Mouse (Mus musculus) cerebral cortex, adult 2 months (tissue): Measurements from ENCODE around the gene Ppip5k2.

Experiments used
- WGBS: fragments of 180-500 bp; shearing (Covaris S2); methylation state at CpG from one replicate; pipeline ENCODE4 v1.1.7; 2018; 5-methylcytosine and 5-hydroxymethylcytosine counted together

Gene Ppip5k2

GRCm38 (mm10) chr1:97769904-97770753 lies at the start of gene Ppip5k2, which contains the start of gene Gin1:
Gene Ppip5k2, minus strand, starts transcription at chr1:97770411.
Gene Gin1, plus strand, starts transcription at chr1:97770172.
- under 1% methylated on average over 66 of the region's 66 CpGs for WGBS

- 15% methylated on average over 2 of the region's 2 CpGs for WGBS
Observed at GRCm38 (mm10) chr1:97809255-97809912, 39.2 kb upstream of the Ppip5k2 start.

GRCm38 (mm10) chr1:97802207-97802902 lies 32.1 kb upstream of the Ppip5k2 start:
- WGBS, result 23% methylated on average over 4 of the region's 4 CpGs

- 85% methylated on average over 9 of the region's 9 CpGs for WGBS
Observed at GRCm38 (mm10) chr1:97795936-97796335, 25.7 kb upstream of the Ppip5k2 start.

GRCm38 (mm10) chr1:97794110-97794509 lies 23.9 kb upstream of the Ppip5k2 start:
- 95% methylated on average over 3 of the region's 3 CpGs for WGBS

- WGBS, result 89% methylated on average over 2 of the region's 2 CpGs
Observed at GRCm38 (mm10) chr1:97788490-97788889, 18.3 kb upstream of the Ppip5k2 start.

GRCm38 (mm10) chr1:97787674-97788073 lies 17.5 kb upstream of the Ppip5k2 start:
- 70% methylated on average over 3 of the region's 3 CpGs for whole genome bisulfite sequencing

- WGBS, result 90% methylated on average over 11 of the region's 11 CpGs
Observed at GRCm38 (mm10) chr1:97785685-97786393, 15.6 kb upstream of the Ppip5k2 start.

GRCm38 (mm10) chr1:97784928-97785327 lies 14.7 kb upstream of the Ppip5k2 start:
- WGBS, result 66% methylated on average over 7 of the region's 7 CpGs

GRCm38 (mm10) chr1:97781674-97782073 lies 11.5 kb upstream of the Ppip5k2 start:
- WGBS, result 90% methylated on average over 7 of the region's 7 CpGs

GRCm38 (mm10) chr1:97773973-97774372 lies 3.8 kb upstream of the Ppip5k2 start:
- WGBS, result 95% methylated on average over 2 of the region's 2 CpGs

- 88% methylated on average over 6 of the region's 6 CpGs for WGBS
Observed at GRCm38 (mm10) chr1:97773362-97773761, 3.2 kb upstream of the Ppip5k2 start.

GRCm38 (mm10) chr1:97771727-97772126 lies 1.5 kb upstream of the Ppip5k2 start:
- WGBS, result 89% methylated on average over 5 of the region's 5 CpGs

GRCm38 (mm10) chr1:97771118-97771517 lies 907 bp upstream of the Ppip5k2 start:
- WGBS, result 41% methylated on average over 7 of the region's 7 CpGs

GRCm38 (mm10) chr1:97769294-97769903 lies 812 bp downstream of the Ppip5k2 start:
- WGBS, result under 1% methylated on average over 40 of the region's 40 CpGs

GRCm38 (mm10) chr1:97768906-97769293 lies 1.3 kb downstream of the Ppip5k2 start:
- WGBS, result 3% methylated on average over 7 of the region's 7 CpGs

GRCm38 (mm10) chr1:97768089-97768488 lies 2.1 kb downstream of the Ppip5k2 start:
- WGBS, result 41% methylated on average over 2 of the region's 2 CpGs

GRCm38 (mm10) chr1:97765712-97766111 lies 4.5 kb downstream of the Ppip5k2 start:
- 81% methylated on average over 4 of the region's 4 CpGs for WGBS

- WGBS, result 63% methylated on average over 6 of the region's 6 CpGs
Observed at GRCm38 (mm10) chr1:97761477-97761876, 8.7 kb downstream of the Ppip5k2 start.

GRCm38 (mm10) chr1:97760598-97760997 lies 9.6 kb downstream of the Ppip5k2 start:
- WGBS, result 70% methylated on average over 7 of the region's 7 CpGs

- 76% methylated on average over 4 of the region's 4 CpGs for whole genome bisulfite sequencing
Observed at GRCm38 (mm10) chr1:97754392-97754791, 15.8 kb downstream of the Ppip5k2 start.
